Mouse (Mus musculus) mammary gland, adult 2 months (tissue): ENCODE data around the gene Cxcr2. TPM values are rescaled to one million over a fixed set of nuclear protein-coding genes. Genes with fewer than 3 reads are reported as not detected.

Experiments
- polyA plus RNA-seq: library from polyadenylated mRNA; depleted of rRNA; stranded (reverse); fragments of >200 nt; gene quantifications from 2 replicates; pipeline ENCODE4 v1.2.3, GENCODE M21; 2012; ENCODE audit warnings: low replicate concordance; rRNA removed

Cxcr2 gene
- polyA plus RNA-seq = 2.5 and 2.8 TPM in 2 replicates

GRCm38 (mm10) chr1:74153461-74154184 is at the start of gene Cxcr2:
Cxcr2 (plus strand) TSS chr1:74153989.

GRCm38 (mm10) chr1:74124021-74124981 is 29.5 kb upstream of the Cxcr2 start, which contains the start of gene Tns1:
Tns1 (minus strand) TSS chr1:74124449.

GRCm38 (mm10) chr1:74124991-74125552 is 28.7 kb upstream of the Cxcr2 start, which contains the start of gene Rufy4:
Rufy4 (plus strand) TSS chr1:74125541.

GRCm38 (mm10) chr1:74194445-74194844 is 40.7 kb downstream of the Cxcr2 start, which contains the start of gene Cxcr1:
Cxcr1 (minus strand) TSS chr1:74194631.

Other genes with a start within 250 kb of the Cxcr2 start
- 262 and 426 TPM in 2 replicates for gene Tns1, start 29.5 kb upstream of the Cxcr2 start, polyA plus RNA-seq
- 1.2 TPM in 2 replicates for gene Rufy4, start 28.4 kb upstream of the Cxcr2 start, polyA plus RNA-seq
- gene Cxcr1, start 40.6 kb downstream of the Cxcr2 start, polyA plus RNA-seq = 0.31 TPM in 1 of 2 replicates, not detected in the other
- 155 and 228 TPM in 2 replicates for gene Arpc2, start 82.1 kb downstream of the Cxcr2 start, polyA plus RNA-seq
- 0.20 and 0.29 TPM in 2 replicates for gene Gpbar1, start 124.6 kb downstream of the Cxcr2 start, polyA plus RNA-seq
- gene Aamp, start 130.7 kb downstream of the Cxcr2 start, polyA plus RNA-seq = 142 and 156 TPM in 2 replicates
- gene Pnkd, start 130.9 kb downstream of the Cxcr2 start, polyA plus RNA-seq = 65.3 and 71.6 TPM in 2 replicates
- 326 and 387 TPM in 2 replicates for gene Tmbim1, start 151.6 kb downstream of the Cxcr2 start, polyA plus RNA-seq
- 0.43 and 0.66 TPM in 2 replicates for gene Catip, start 208.1 kb downstream of the Cxcr2 start, polyA plus RNA-seq
- gene Slc11a1, start 221.2 kb downstream of the Cxcr2 start, polyA plus RNA-seq = 78.2 and 92.6 TPM in 2 replicates
- 175 and 185 TPM in 2 replicates for gene Ctdsp1, start 237.5 kb downstream of the Cxcr2 start, polyA plus RNA-seq